Mouse (Mus musculus): ENCODE data around the gene Rnf216. TPM values are rescaled to one million over a fixed set of nuclear protein-coding genes. Genes with fewer than 3 reads are reported as not detected.

The Rnf216 gene
- polyA plus RNA-seq, 1 experiment from 2014 or later: 52.1 TPM

DNA sequence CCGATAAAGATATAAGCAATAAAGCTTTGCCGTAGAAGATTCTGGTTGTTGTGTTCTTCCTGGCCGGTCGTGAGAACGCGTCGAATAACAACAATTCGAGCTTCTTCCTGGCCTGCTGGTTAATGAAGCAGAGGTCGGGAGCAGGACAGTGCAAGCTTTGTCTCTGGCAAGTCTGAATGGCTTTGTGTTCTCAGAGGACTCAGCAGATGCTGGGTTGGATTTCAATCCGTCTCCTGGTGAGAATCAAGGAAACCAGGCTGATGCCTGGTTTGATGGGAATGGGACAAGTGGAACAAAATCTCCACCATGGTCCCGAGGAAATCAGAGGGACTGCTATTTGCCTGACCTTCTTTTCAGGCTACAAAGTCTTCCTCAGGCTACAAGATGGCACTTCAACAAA lies 103.4 kb downstream of the Rnf216 start:
- H3K9me3 ChIP-seq (ENCODE audit: control insufficient read depth, low read depth, low read length): no peaks in the 10 kb centered on the region
- H3K27me3 ChIP-seq (ENCODE audit: control insufficient read depth, insufficient read depth, low read length): no peaks in the 10 kb centered on the region
- no peaks in the 10 kb centered on the region for H3K4me1 ChIP-seq (ENCODE audit: control insufficient read depth, insufficient read depth, low read length)
- WGBS: 91% methylated on average over 10 of the region's 11 CpGs
- peaks cover 32% of the 10 kb centered on the region for H3K36me3 ChIP-seq (ENCODE audit: control insufficient read depth, insufficient read depth, low read length)
- no peak overlapping the region for H3K9ac ChIP-seq (replicated peaks; ENCODE audit: low read depth, low read length)
- peak overlapping the region; percentile 61; the same call in 1 of the 2 replicates for H3K27ac ChIP-seq (ENCODE audit: low read length)
- H3K4me2 ChIP-seq (replicated peaks; ENCODE audit: low read depth, low read length): no peak overlapping the region
- no peak overlapping the region for H3K4me3 ChIP-seq (ENCODE audit: low read depth, low read length)
- ATAC-seq (ENCODE audit: insufficient number of reproducible peaks, insufficient read depth, low FRiP score, low read depth): no peak

DNA sequence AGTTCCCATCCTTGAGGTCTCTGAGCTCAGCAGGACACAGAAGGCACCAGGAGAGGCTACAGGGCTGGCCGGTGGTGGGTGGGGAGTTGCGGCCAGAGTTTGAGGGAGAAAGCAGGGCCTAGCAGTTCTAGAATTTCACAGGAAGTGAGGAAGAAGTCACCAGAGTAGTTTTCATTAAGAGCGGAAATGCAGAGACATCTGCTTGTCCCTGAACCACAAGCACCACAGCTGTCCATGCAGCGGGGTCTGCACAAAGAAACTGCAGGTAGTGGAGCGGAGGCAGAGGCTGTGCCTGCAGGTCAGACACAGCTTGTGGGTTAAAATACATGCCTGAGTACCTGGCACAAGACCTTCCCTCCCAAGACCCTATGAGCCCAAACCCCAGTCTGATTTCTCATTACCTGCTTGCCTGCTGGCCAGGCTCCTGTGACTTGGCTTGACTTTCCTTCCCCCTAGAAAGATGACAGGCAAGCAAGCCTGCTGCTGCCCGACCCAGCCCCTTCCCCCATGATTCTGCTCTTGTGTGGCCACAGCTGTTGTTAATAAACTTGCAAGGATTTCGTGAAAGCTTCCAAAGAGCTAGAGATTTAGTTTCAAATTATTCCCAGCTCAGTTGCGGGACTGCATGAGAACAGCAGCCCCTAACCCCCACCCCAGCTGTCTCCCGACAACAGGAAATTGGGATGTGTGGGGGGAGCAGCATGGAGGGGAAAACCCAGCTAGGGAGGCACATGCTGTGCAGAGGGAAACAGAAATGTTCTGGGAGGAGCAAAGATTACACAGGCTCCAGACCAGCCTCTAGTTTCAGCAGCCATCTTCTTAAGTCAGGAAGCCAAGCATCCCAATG lies 111.9 kb downstream of the Rnf216 start:
- Histone ChIP-seq H3K4me1 (ENCODE audit: control insufficient read depth, insufficient read depth, low read length) (peaks cover 24% of the 10 kb centered on the region), H3K27ac (ENCODE audit: low read length) (peak overlapping the region; percentile 97), H3K27me3 (ENCODE audit: control insufficient read depth, insufficient read depth, low read length) (no peaks in the 10 kb centered on the region), H3K36me3 (ENCODE audit: control insufficient read depth, insufficient read depth, low read length) (peaks cover 5% of the 10 kb centered on the region; the same call in 1 of the 2 replicates), H3K9ac (replicated peaks; ENCODE audit: low read depth, low read length) (no peak overlapping the region), H3K4me3 (ENCODE audit: low read depth, low read length) (no peak overlapping the region), H3K4me2 (replicated peaks; ENCODE audit: low read depth, low read length) (peak overlapping the region; percentile 26), H3K9me3 (ENCODE audit: control insufficient read depth, low read depth, low read length) (no peaks in the 10 kb centered on the region)
- peak; percentile 87 for ATAC-seq (ENCODE audit: insufficient number of reproducible peaks, insufficient read depth, low FRiP score, low read depth)
- WGBS: 24% methylated on average over 9 of the region's 9 CpGs

DNA sequence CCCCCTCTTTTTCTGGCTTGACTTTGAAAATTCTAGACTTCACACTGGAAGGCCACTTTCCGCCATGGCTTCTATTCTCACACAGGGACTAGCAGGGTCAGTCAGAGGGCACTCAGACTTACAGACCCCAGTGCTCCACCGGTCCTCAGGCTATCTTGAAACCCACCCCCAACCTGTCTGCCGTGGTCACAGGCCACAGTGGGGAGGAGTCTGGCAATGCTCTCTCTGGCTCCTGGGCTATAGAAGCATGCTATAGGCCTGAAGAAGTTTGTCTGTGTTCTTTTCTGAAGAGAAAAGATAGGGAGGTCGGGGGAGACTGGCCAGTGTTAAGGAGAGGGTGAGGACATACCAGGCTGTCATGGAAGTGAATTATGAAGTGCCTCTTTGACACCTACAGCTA lies 112.7 kb downstream of the Rnf216 start:
- no peak overlapping the region for H3K4me3 ChIP-seq (ENCODE audit: low read depth, low read length)
- ATAC-seq (ENCODE audit: insufficient number of reproducible peaks, insufficient read depth, low FRiP score, low read depth): no peak
- H3K4me1 ChIP-seq (ENCODE audit: control insufficient read depth, insufficient read depth, low read length): peaks cover 24% of the 10 kb centered on the region
- peak overlapping the region; percentile 97 for H3K27ac ChIP-seq (ENCODE audit: low read length)
- H3K36me3 ChIP-seq (ENCODE audit: control insufficient read depth, insufficient read depth, low read length): peaks cover 5% of the 10 kb centered on the region; the same call in 1 of the 2 replicates
- 29% methylated on average over 4 of the region's 4 CpGs for WGBS
- H3K9me3 ChIP-seq (ENCODE audit: control insufficient read depth, low read depth, low read length): no peaks in the 10 kb centered on the region
- no peaks in the 10 kb centered on the region for H3K27me3 ChIP-seq (ENCODE audit: control insufficient read depth, insufficient read depth, low read length)
- H3K4me2 ChIP-seq (replicated peaks; ENCODE audit: low read depth, low read length): peak overlapping the region; percentile 26
- no peak overlapping the region for H3K9ac ChIP-seq (replicated peaks; ENCODE audit: low read depth, low read length)

DNA sequence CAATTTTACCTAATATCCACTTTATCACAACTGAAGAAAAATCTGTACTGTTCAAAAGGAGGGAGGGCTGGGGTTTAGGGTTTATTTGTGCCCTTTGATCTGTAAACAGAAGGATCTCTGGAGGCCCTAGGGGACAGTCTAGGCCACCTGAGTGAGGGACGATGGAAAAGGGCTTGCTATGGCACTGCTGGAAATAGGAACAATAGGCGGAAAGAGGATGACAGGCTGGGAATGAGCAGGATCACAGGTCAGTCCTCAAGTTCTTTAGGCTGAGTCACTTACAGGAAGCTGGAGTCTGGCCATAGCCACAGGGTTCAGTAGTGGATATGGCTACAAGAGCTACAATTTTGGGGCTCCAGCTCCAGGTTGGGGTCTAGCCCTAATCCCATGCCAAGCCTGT lies 114.6 kb downstream of the Rnf216 start:
- Histone ChIP-seq H3K4me3 (ENCODE audit: low read depth, low read length) (no peak overlapping the region), H3K36me3 (ENCODE audit: control insufficient read depth, insufficient read depth, low read length) (peaks cover 7% of the 10 kb centered on the region; the same call in 1 of the 2 replicates), H3K4me2 (replicated peaks; ENCODE audit: low read depth, low read length) (no peak overlapping the region), H3K27ac (ENCODE audit: low read length) (no peak overlapping the region; the same call in 1 of the 2 replicates), H3K9ac (replicated peaks; ENCODE audit: low read depth, low read length) (no peak overlapping the region), H3K4me1 (ENCODE audit: control insufficient read depth, insufficient read depth, low read length) (peaks cover 24% of the 10 kb centered on the region), H3K9me3 (ENCODE audit: control insufficient read depth, low read depth, low read length) (no peaks in the 10 kb centered on the region), H3K27me3 (ENCODE audit: control insufficient read depth, insufficient read depth, low read length) (no peaks in the 10 kb centered on the region)
- ATAC-seq (ENCODE audit: insufficient number of reproducible peaks, insufficient read depth, low FRiP score, low read depth): no peak
- WGBS: 42% methylated on average over 2 of the region's 2 CpGs

DNA sequence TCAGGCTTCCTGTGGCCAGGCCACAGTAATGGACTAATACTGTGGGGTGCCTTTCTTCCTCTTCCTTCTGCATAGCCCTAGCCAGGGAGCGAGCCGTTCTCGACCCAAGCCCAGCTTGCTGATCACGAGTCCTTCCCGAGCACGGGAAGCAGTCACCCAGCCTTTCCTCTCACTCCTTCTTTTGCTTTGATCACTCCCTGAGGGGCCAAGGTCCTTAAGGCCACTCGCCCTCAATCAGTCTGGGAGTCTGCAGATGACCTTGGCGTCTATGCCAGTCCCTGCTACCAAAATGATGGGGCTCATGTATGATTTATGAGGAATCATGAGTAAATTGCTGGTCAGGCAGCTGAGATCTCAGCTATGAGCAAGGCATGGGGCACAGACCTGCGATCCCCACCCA lies 115.3 kb downstream of the Rnf216 start:
- 60% methylated on average over 9 of the region's 9 CpGs for WGBS
- Histone ChIP-seq H3K36me3 (ENCODE audit: control insufficient read depth, insufficient read depth, low read length) (peaks cover 13% of the 10 kb centered on the region), H3K27me3 (ENCODE audit: control insufficient read depth, insufficient read depth, low read length) (no peaks in the 10 kb centered on the region), H3K9ac (replicated peaks; ENCODE audit: low read depth, low read length) (no peak overlapping the region), H3K4me3 (ENCODE audit: low read depth, low read length) (no peak overlapping the region), H3K27ac (ENCODE audit: low read length) (no peak overlapping the region), H3K4me1 (ENCODE audit: control insufficient read depth, insufficient read depth, low read length) (peaks cover 24% of the 10 kb centered on the region), H3K9me3 (ENCODE audit: control insufficient read depth, low read depth, low read length) (no peaks in the 10 kb centered on the region), H3K4me2 (replicated peaks; ENCODE audit: low read depth, low read length) (no peak overlapping the region)
- ATAC-seq (ENCODE audit: insufficient number of reproducible peaks, insufficient read depth, low FRiP score, low read depth): no peak

DNA sequence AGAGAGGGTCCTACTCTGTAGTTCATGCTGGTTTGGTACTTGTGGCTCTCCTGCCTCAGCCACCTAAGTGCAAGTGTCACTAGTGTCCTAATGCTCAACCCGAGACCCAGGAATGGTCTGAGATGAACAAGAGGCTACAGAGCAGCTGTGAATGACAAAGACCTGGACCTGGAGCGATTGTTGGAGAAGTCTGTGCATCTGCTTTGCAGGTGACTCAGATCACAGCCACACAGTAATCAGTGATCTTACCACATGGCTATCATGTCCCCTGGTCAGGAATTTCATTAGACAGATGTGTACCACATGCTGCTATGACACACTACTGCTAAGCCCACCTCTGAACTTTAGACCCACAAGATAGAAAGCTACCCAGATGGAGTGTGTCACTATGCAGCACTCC lies 118.0 kb downstream of the Rnf216 start:
- no peak overlapping the region for H3K4me2 ChIP-seq (replicated peaks; ENCODE audit: low read depth, low read length)
- H3K4me1 ChIP-seq (ENCODE audit: control insufficient read depth, insufficient read depth, low read length): no peaks in the 10 kb centered on the region
- H3K9ac ChIP-seq (replicated peaks; ENCODE audit: low read depth, low read length): no peak overlapping the region
- WGBS: 84% methylated on average over 2 of the region's 2 CpGs
- no peak for ATAC-seq (ENCODE audit: insufficient number of reproducible peaks, insufficient read depth, low FRiP score, low read depth)
- H3K36me3 ChIP-seq (ENCODE audit: control insufficient read depth, insufficient read depth, low read length): peaks cover 27% of the 10 kb centered on the region
- no peak overlapping the region for H3K4me3 ChIP-seq (ENCODE audit: low read depth, low read length)
- H3K27me3 ChIP-seq (ENCODE audit: control insufficient read depth, insufficient read depth, low read length): no peaks in the 10 kb centered on the region
- H3K27ac ChIP-seq (ENCODE audit: low read length): no peak overlapping the region
- H3K9me3 ChIP-seq (ENCODE audit: control insufficient read depth, low read depth, low read length): no peaks in the 10 kb centered on the region

DNA sequence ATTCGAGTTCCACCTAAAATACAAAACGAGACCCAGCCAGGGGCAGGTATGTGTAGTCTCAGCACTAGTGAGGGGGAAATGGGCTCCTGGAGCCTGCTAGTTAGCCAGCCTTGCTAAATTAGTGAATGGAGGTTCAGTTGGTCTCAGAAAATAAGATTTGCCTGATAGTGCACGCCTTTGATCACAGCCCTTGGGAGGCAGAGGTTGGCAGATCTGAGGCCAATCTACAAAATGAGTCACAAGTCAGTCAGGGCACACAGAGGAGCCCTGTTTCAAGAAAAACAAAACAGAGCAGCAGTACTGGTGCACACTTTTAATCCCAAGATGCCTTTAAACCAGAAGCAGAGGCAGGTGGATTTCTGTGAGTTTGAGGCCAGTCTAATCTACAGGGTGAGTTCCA lies 123.6 kb downstream of the Rnf216 start:
- Histone ChIP-seq H3K27ac (ENCODE audit: low read length) (no peak overlapping the region), H3K9me3 (ENCODE audit: control insufficient read depth, low read depth, low read length) (no peaks in the 10 kb centered on the region), H3K36me3 (ENCODE audit: control insufficient read depth, insufficient read depth, low read length) (peaks cover 27% of the 10 kb centered on the region), H3K4me2 (replicated peaks; ENCODE audit: low read depth, low read length) (no peak overlapping the region), H3K9ac (replicated peaks; ENCODE audit: low read depth, low read length) (no peak overlapping the region), H3K4me3 (ENCODE audit: low read depth, low read length) (no peak overlapping the region), H3K27me3 (ENCODE audit: control insufficient read depth, insufficient read depth, low read length) (no peaks in the 10 kb centered on the region), H3K4me1 (ENCODE audit: control insufficient read depth, insufficient read depth, low read length) (no peaks in the 10 kb centered on the region)
- WGBS: 84% methylated on average over 3 of the region's 3 CpGs
- no peak for ATAC-seq (ENCODE audit: insufficient number of reproducible peaks, insufficient read depth, low FRiP score, low read depth)

DNA sequence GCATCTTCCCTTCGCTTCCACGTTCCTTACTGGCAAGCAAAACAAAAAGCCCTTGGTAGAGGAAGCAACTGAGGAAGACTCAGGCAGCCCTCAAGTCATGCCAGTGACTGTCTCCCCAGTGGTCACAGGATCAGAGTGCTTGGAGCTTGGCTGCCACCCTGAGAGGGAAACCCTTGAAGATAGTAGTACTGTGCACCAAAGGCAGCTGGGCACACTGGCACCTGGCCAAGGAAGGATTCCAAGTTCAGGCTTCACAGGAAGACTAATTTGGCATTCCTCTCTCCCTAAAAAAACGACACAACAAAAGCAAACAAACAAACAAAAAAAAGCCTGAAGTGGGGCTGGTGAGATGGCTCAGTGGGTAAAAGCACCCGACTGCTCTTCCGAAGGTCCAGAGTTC lies 124.3 kb downstream of the Rnf216 start:
- H3K4me2 ChIP-seq (replicated peaks; ENCODE audit: low read depth, low read length): no peak overlapping the region
- no peaks in the 10 kb centered on the region for H3K27me3 ChIP-seq (ENCODE audit: control insufficient read depth, insufficient read depth, low read length)
- H3K27ac ChIP-seq (ENCODE audit: low read length): no peak overlapping the region
- 86% methylated on average over 5 of the region's 5 CpGs for WGBS
- no peak for ATAC-seq (ENCODE audit: insufficient number of reproducible peaks, insufficient read depth, low FRiP score, low read depth)
- H3K4me3 ChIP-seq (ENCODE audit: low read depth, low read length): no peak overlapping the region
- peaks cover 23% of the 10 kb centered on the region for H3K36me3 ChIP-seq (ENCODE audit: control insufficient read depth, insufficient read depth, low read length)
- H3K9me3 ChIP-seq (ENCODE audit: control insufficient read depth, low read depth, low read length): no peaks in the 10 kb centered on the region
- H3K4me1 ChIP-seq (ENCODE audit: control insufficient read depth, insufficient read depth, low read length): no peaks in the 10 kb centered on the region
- H3K9ac ChIP-seq (replicated peaks; ENCODE audit: low read depth, low read length): no peak overlapping the region
